In genomic region chr14:91089326-91089725, GRCm38 (mm10) we compare ENCODE assay signal across 20 mouse cellular contexts.
DNase-seq lines count a peak whose midpoint lies in the region; ATAC-seq and TF ChIP-seq lines count a peak whose summit lies in the region.
"Had no signal": no experiment of that assay in that cellular context is flagged by ENCODE, and none has a peak within 500 bp of the region (broad histone marks: within the 10 kb centered on the region; RNA-seq: fewer than 3 reads in every experiment).

No protein-coding gene starts in this region.

- no peaks in the 10 kb centered on the region for H3K36me3 ChIP-seq in hindbrain, postnatal 0 days (ENCODE audit: insufficient read depth, low read length)
- H3K36me3 ChIP-seq in hindbrain, embryonic 12.5 days, result no peaks in the 10 kb centered on the region
- no peaks in the 10 kb centered on the region for H3K36me3 ChIP-seq in midbrain, embryonic 15.5 days (replicated peaks)
- H3K36me3 ChIP-seq: embryonic facial prominence, embryonic 12.5 days; embryonic facial prominence, embryonic 15.5 days; hindbrain, embryonic 13.5 days had no signal

- WGBS in hindbrain, postnatal 0 days, result 58% methylated on average over 3 of the region's 3 CpGs
- WGBS in hindbrain, embryonic 12.5 days, result 92% methylated on average over 3 of the region's 3 CpGs
- 89% methylated on average over 3 of the region's 3 CpGs for WGBS in midbrain, embryonic 15.5 days

- no peak for TF ChIP-seq CTCF in hindbrain, postnatal 0 days (IDR thresholded peaks at IDR 0.05; ENCODE audit: low read depth)

- no peaks in the 10 kb centered on the region for H3K27me3 ChIP-seq in hindbrain, postnatal 0 days (ENCODE audit: insufficient read depth, low read length)
- no peaks in the 10 kb centered on the region for H3K27me3 ChIP-seq in hindbrain, embryonic 12.5 days
- H3K27me3 ChIP-seq in midbrain, embryonic 15.5 days (replicated peaks), result no peaks in the 10 kb centered on the region
- H3K27me3 ChIP-seq: embryonic facial prominence, embryonic 12.5 days; embryonic facial prominence, embryonic 15.5 days; hindbrain, embryonic 13.5 days had no signal

- H3K4me3 ChIP-seq in hindbrain, postnatal 0 days (ENCODE audit: low read length), result no peak overlapping the region
- H3K4me3 ChIP-seq in hindbrain, embryonic 12.5 days, result no peak overlapping the region
- H3K4me3 ChIP-seq in midbrain, embryonic 15.5 days, result no peak overlapping the region
- H3K4me3 ChIP-seq: embryonic facial prominence, embryonic 12.5 days; embryonic facial prominence, embryonic 15.5 days; hindbrain, embryonic 13.5 days had no signal

- no peaks in the 10 kb centered on the region for H3K4me1 ChIP-seq in hindbrain, postnatal 0 days (ENCODE audit: insufficient read depth, low read length)
- H3K4me1 ChIP-seq in hindbrain, embryonic 12.5 days, result no peaks in the 10 kb centered on the region
- H3K4me1 ChIP-seq in midbrain, embryonic 15.5 days, result no peaks in the 10 kb centered on the region
- H3K4me1 ChIP-seq: embryonic facial prominence, embryonic 12.5 days; embryonic facial prominence, embryonic 15.5 days; hindbrain, embryonic 13.5 days had no signal

- H3K9ac ChIP-seq in hindbrain, postnatal 0 days (replicated peaks; ENCODE audit: low read length), result no peak overlapping the region
- no peak overlapping the region for H3K9ac ChIP-seq in hindbrain, embryonic 12.5 days
- H3K9ac ChIP-seq in midbrain, embryonic 15.5 days, result no peak overlapping the region
- H3K9ac ChIP-seq: embryonic facial prominence, embryonic 12.5 days; embryonic facial prominence, embryonic 15.5 days; hindbrain, embryonic 13.5 days had no signal

- no peak for ATAC-seq in hindbrain, postnatal 0 days
- no peak for ATAC-seq in hindbrain, embryonic 12.5 days (ENCODE audit: low FRiP score)
- no peak for ATAC-seq in midbrain, embryonic 15.5 days (replicated peaks)
- ATAC-seq: forebrain, embryonic 16.5 days; hindbrain, embryonic 16.5 days; inflammation-experienced regulatory T-cells, adult 6 months; intestine, embryonic 16.5 days had no signal

- no peak overlapping the region for H3K4me2 ChIP-seq in hindbrain, postnatal 0 days (ENCODE audit: low read depth, low read length)
- no peak overlapping the region for H3K4me2 ChIP-seq in hindbrain, embryonic 12.5 days (replicated peaks)
- no peak overlapping the region for H3K4me2 ChIP-seq in midbrain, embryonic 15.5 days
- H3K4me2 ChIP-seq: embryonic facial prominence, embryonic 12.5 days; embryonic facial prominence, embryonic 15.5 days; heart, embryonic 11.5 days; hindbrain, embryonic 13.5 days had no signal

- peaks cover 2% of the 10 kb centered on the region; the same call in 1 of the 2 replicates for H3K9me3 ChIP-seq in hindbrain, postnatal 0 days (ENCODE audit: low read length)
- peaks cover 4% of the 10 kb centered on the region for H3K9me3 ChIP-seq in hindbrain, embryonic 12.5 days (replicated peaks)
- 0 out of 2 replicates have a peak, but pooled peaks cover 1% of the 10 kb centered on the region for H3K9me3 ChIP-seq in midbrain, embryonic 15.5 days

- H3K27ac ChIP-seq in hindbrain, postnatal 0 days, result no peak overlapping the region
- H3K27ac ChIP-seq in hindbrain, embryonic 12.5 days, result no peak overlapping the region
- H3K27ac ChIP-seq in midbrain, embryonic 15.5 days, result no peak overlapping the region
- H3K27ac ChIP-seq: embryonic facial prominence, embryonic 12.5 days; embryonic facial prominence, embryonic 15.5 days; hindbrain, embryonic 13.5 days had no signal

- DNase-seq in cerebellum, postnatal 10 days, result peak; percentile 17 to 42
- DNase-seq in cerebellum, adult 9-10 months, result no peak
- DNase-seq in hindbrain, postnatal 0 days (ENCODE audit: low spot score), result peak; percentile 4
- peak; percentile 72 for DNase-seq in Muller cell, postnatal 12 days (ENCODE audit: inconsistent ontology term)
- DNase-seq: adrenal gland, adult 2 months; adrenal gland, postnatal 14 days; cerebellum, adult 9-11 months; gastrocnemius, postnatal 14 days; heart, adult 11 months; kidney, adult 18-20 months had no signal
